Mouse (Mus musculus) frontal cortex, postnatal 36 days (tissue): ENCODE results near the gene Ppil2.

Experiments used
- DNase-seq, 2 experiments: peaks; one replicate each; pipeline ENCODE4 v3.0.0; 2022; ENCODE audit warnings: low spot score in 2 of 2

Ppil2 gene

DNA sequence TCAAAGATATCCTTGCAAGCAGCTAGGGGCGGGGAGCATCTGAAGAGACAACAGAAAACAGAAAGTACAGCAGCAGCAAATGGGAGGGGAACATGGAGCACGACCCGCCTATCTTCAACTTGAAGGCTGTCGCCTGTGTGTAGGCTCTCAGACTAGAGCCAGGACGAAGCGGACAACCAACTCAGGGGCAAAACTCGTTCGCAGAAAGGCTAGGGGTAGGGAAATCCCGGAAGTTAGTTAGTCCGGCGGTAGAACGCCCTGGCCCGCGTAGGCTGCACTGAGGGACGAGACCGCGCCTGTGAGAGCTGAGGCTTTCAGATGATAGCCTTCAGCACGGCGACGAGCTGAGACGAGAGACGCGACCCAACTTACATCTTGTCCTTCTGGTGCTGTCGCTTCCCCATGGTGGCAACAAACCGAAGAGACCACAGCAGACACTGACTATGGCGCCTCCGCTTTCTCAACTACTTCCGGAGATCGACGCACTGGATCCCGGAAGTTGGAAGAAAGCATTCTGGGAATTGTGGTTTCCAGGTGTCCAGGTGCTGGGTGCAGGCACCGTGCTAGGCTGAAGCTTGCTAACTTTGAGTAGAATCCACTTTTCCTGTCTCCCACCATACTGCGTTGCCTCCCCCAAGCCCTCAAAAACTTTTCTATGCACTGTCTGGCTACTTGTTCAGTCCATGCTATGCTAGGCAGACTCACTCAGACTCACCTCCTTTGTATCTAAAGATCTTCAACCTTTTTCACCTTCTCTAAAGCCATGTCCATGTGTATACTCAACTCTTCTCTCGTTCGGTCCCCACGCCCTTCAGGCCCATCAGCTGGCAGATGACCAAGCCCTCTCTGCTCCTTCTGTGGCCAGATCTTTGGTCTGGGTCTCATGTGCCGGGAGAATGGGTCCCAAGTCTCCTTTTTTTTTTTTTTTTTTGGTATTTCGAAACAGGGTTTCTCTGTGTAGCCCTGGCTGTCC lies at the start of gene Ppil2:
Ppil2 (minus strand) TSS at position 487 of the 973 bp plus-strand sequence.
- DNase-seq = peak; percentile 70 to 78

DNA sequence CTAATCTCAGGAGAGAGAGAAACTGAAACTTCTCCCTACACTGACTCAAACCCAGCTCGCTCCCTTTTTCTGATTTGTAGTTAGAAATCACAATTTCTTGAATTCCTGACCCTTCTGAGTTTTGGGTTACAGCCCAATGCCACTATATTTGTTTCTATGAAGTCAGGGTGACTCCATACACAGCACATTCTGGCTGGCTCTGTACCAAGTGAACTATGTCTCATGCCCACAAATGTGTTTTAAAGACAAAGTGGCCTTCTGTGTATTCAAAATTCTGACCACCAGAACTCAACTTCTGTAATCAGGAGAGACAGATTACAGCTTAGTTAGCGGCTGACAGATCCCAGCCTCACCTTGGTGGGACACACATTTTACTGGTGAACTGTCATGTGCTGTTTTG lies 43.3 kb upstream of the Ppil2 start:
- no peak for DNase-seq

DNA sequence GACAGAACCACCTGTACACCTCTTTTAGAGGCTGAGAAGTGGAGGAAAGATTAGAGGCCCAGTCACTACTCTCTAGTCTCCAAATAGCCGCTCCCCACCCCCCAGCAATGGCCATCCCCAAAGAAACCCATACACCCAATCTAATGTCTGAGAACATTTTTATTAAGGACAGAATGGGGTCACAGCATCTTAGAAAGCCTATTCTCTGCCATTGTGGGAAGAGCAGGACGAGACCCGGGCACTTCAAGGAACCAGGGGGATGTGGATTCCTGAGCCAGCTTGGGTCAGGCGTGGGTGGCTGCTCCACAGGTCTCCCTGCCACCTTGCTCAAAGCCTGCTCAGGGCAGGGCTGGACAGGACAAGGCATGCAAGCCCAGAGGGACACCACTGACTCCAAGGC lies 40.8 kb upstream of the Ppil2 start:
- DNase-seq = no peak

DNA sequence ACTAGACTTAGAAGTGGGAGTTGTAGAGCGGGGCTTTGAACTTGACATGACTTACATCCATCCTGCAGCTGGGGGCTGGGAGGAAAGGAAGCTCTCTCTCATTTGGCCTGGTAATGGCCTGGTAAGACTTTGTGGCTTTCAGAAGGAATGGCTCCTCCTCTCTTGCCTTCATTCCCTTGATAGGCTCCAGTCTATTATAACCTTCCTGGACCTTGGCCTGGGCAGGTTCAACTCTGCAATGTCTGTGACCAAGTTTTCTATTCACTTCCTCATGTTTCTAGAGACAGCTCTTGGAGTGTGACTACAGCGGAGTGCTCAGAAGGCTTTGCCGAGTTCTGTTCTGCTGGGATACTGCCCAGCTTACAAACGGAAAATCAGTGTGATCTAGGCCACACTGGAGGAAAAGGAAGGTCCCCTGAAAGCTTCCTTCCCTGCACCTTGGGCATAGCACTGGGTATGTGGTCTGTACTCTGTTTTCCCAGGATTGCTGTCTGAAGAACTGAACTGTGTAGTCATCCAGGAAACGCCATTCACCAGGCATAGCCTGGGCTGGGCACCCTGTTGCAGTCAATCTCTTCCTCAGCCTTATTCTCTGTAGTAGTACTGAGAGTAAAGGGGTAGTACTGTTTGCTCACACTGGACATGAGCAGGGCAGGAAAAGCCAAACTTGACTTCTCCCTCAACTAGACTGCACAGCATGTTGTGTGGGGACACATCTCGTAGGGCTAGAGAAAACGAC lies 39.6 kb upstream of the Ppil2 start:
- no peak for DNase-seq

DNA sequence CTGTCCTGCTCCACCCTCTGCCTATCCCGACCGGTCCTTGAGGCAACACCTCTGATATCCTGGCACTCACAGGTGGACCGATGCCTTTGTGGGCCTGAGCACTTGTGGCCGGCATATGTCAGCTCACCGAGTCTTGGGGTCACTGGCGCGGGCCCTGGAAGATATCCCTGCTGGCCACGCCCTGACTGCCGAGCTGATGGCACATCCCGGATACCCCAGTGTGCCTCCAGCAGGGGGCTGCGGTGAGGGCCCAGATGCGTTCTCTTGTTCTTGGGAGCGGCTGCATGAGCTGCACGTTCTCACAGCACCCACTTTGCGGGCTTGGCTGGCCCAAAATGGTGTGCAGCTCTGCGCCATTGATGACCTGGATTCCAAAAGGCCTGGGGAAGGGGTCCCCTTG lies 37.0 kb upstream of the Ppil2 start:
- no peak for DNase-seq

DNA sequence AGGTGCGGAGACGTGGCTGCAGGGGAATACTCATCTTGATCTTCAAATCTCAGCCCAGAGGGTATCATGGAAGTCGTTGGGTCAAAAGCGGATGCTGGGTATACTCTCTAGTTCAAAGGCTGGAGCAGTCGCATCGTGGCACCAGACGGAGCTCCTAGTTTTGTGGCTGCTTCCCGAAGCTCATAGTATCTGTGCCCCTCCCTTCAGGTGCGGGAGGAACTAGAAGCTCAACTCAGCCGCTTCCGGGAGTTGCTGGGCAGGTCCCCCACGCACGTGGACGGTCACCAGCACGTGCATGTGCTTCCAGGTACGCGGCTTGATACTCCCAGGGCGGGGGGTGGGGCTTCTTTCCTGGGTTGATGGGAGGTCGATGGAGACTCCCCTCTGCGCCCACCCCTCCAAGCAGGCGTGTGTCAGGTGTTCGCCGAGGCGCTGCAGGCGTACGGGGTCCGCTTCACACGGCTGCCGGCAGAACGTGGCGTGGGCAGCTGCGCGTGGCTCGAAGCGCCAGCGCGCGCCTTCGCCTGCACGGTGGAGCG lies 36.4 kb upstream of the Ppil2 start:
- DNase-seq = peak; percentile 24 to 36

DNA sequence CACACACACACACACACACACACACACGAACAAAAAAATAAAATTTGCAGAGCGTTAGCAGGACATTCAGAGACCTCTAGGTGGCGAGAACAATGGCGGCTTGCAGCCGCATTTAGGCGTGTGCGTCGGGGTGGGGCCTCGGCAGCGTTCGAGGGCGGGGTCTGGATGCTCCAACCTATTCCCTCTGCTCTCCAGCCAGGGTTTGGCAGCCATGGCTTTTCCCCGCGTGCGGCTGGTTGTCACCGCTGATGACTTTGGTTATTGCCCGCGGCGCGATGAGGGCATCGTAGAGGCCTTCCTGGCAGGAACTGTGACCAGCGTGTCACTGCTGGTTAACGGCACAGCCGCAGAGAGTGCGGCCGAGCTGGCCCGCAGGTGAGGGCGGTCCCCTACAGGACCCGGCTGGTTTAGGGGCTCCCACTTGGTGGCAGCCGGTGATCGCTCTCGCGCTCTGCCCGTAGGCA lies 35.7 kb upstream of the Ppil2 start, which contains the start of gene Ccdc116:
Ccdc116 (minus strand) TSS at position 458 of the 464 bp plus-strand sequence.
- peak; percentile 78 to 82 for DNase-seq

DNA sequence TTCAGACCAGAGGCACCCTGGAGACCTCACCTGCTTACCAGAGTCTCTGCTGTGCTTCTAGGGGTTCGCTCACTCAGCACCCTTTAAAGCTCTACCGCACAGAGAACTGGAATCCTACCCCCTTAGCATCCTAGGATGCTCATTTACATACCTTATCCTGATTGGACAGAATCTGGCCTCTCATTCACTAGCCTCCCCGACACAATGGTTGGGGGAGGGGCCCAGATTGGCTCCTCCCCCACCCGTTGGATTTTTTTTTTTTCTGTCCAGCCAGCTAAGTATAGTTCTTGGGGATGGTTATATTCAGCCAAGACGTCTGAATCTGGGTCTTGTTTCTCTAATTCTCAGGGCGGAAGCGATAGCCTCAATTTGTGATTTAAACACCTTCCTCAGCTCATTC lies 33.3 kb upstream of the Ppil2 start, which contains the start of gene Ydjc:
Ydjc (plus strand) TSS at position 283 of the 400 bp plus-strand sequence.
- DNase-seq = no peak

DNA sequence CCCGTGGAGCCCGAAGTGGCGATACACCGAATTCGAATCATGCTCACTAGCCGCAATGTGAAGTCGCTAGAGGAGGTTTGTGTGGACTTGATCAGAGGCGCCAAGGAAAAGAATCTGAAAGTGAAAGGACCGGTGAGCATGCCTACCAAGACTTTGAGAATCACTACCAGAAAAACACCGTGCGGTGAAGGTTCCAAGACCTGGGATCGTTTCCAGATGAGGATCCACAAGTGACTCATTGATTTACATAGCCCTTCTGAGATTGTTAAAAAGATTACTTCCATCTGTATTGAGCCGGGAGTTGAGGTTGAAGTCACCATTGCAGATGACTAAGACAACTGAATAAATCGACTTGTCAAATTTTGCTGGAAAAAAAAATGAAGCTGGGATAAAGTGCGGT lies 26.3 kb upstream of the Ppil2 start:
- no peak for DNase-seq

DNA sequence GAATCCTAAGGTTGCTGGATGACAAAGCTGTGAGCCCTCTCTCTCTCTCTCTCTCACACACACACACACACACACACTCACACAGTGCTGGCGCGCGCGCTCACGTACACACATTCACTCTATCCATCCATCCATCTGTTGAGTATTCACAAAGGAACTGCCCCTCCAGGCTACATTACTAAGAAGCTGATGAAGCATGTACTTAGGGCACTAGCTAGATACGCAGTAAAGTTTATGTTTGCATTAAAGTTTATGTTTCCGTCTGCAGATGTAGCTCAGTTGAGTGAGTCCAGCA lies 21.8 kb upstream of the Ppil2 start:
- DNase-seq = no peak

DNA sequence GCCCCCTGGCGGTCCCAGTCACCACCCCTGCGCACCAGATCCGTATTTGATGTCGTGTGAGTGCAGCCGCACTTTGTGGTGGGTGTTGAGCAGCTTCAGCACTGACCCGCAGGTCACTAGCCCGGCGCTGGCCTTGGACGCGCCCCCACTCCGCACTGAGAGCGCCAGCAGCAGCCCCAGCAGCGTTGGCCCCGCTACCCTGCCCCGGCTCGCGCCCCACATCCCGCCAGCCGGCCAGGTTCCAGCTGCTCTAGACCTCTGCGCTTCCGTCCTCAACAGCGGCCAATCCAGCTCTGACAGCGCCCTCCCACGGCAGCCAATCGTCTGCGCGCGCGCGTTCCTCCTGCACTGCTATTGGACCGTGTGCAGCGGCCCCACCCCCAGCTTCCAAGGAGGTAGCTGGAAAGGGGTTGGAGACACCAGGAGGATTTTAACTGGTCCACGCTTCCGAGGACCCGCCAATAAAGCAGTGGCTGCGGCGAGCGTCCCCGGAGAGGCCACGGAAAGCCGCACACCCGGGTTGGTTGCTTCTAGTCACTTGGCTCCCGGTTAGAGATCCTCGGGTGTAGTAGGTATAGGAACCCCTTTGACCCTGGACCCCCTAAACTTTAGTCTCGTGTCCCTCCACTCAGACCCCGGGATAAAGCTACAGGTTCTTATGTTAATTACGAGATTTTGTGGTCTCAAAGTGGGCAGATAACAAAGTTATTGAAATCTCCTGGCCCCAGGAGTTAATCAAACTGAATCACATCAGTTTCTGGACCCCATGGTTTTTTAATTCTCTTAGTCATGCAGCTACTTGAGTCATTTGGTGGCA lies 21.2 kb upstream of the Ppil2 start, which contains the start of gene Sdf2l1:
Sdf2l1 (minus strand) TSS at position 295 of the 817 bp plus-strand sequence.
- peak; percentile 98 for DNase-seq

DNA sequence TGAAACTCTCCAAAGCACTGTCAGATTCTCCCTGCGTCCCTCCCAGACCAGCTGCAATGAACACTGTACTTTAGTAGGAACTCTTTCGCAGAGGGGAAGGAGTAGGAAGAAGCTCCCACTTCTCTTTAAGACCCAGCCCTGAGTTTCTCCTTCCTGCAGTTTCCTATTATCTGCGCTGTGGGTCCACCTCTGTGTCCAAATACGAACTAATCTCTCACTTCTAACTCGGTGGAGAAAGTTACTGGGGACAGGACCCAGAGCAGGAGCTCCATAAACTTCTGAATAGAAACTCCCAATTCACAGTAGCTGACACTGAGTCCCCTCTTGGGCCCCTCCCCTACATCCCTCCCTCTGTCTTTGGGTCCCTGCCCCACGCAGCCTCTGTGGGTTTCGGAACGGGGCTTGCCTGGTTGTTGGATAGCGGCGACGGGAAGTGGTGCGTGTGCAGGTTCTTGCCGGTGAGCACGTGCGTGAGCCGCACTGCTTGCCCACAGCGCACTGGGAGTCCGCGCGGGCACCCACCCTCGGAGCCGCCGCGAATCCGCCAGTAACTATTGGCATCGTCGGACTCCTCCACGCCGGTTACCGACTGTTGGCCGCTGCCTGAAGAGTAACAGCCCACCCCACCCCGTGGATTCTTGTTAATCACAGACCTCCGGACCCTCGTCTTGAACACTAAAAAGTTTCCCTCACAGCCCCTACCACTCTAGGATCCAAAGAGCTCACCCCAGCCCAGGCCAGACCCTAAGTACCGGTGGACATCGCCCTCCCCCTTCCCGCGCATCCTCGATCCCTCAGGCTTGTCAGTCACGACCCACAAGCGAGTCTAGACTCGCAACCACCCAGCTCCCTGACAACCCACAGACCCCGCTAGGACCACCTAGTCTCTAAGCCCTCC lies 20.4 kb upstream of the Ppil2 start:
- no peak for DNase-seq

DNA sequence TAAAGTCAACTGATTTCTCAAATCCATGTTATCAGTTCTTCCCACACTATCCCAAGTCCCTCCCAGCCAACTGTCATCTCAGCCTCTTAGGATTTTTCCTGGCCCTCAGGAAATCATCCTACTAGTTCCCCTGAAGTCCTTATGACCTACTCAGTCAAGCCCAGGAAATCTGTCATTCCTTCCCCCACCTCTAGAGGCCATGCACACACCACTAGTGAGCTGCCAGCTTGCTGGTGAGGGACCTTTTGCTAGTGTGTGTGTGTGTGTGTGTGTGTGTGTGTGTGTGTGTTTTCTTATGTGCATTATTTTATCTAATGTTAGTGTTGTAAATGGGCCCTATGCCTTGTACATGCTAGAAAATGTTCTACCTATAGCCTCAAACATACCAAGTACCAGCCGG lies 16.2 kb upstream of the Ppil2 start:
- DNase-seq = peak; percentile 19 to 54

DNA sequence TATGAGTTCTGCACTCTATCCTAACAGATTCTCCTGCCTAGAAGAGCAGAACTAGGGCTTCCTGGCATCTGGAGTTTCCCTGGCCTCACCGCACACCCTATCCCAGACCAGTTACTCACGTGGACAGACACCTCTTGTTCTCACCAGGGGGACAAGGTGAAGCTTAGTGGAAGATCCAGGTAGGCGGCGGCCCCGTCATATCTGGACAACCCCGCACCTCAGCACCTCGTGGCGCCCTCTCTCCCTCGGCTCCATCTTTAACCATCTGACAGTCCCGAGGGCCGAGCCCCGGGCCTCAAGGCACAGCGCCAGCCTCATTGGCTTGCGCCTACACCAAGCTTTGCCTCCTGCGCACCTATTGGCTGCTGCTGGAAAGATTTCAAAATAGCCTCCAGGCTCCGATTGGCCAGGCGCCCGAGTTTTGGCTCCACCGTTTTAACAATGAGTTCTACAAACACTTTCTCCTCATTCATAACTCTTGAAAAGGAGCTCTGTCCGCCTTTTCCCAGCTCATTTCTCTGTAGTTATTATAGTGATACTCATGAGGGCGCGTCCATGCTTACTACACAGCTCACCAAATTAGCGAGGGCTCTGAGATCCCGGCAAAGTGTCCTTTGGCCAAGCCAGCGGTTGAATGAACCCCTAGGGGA lies 13.9 kb upstream of the Ppil2 start, which contains the start of gene 2610318N02Rik:
2610318N02Rik (minus strand) TSS at position 297 of the 650 bp plus-strand sequence.
- DNase-seq = peak; percentile 51 to 71

DNA sequence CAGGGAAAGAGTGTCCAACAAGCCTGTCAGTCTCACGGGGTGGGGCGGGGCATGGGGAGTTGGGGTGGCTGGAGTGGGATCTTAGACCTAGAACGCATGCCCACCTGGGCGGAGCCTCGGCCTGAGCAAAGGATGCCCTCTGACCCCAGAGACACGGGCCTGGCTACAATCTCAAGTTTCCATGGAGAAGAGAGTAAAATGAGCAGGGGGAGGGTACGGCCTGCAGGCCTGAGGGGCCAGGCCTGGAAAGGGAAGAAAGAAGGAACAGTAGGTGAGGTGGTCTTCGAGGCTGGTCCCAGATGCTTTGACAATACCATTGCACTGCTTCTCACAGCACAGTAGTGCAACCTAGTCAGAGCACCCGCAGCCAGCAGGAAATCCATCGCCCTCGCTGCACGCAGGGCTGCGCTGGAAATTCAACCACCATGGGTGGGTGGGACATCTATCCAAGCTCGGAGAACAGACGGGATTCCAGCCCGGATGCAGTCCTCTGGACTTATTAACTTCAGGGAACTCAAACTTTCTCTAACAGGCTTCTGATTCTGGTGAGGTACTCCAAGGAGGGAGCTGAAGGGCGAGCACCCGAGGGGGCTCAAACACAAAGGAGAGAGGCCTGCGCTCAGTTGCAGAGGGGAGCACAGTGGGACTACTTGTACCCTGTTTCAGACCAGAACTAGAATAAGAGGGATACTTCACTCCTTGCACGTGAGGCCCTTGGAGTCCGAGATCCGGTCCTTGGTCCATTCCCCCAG lies 13.2 kb upstream of the Ppil2 start:
- DNase-seq = no peak

DNA sequence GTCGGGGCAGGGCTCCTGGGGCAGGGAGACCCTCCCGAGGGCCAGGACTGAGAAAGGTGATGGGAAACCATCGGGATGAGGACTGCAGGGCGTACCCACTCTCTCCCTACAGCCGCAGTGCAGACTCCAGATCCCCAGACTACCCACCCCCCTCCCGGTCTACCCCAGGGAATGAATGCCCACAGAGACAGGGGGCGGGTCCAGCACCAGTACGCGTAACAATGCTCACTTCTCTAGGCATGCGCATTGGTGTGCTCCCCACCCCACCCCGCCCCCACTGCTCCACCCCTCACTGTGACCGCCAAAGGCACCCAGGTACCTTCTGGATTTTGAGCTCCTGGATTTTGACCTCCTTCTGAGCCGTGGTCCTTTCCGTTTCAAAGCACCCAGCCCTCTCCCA lies 10.5 kb upstream of the Ppil2 start:
- DNase-seq = no peak

DNA sequence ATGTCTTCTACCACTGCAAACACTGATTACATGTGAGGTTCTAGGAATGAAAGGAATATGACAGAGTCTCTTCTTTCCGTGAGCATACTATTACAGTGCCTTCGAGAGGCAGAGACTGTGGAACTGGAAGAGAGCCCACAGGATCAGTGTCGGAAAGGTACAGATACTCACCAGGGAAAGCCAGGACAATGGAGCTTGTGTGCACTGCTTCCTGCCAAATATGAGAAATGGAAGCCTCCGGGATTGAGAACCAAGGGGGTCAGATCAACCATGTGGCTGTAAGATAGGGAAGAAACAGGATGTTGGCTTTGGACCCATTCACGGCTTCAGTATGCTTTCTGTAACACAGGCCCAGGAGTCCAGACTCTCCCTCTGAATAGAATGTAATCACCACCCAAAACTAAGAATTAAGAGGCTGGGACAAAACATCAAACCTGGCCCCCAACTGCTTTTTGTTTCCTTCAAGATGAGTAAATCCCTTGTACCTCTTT lies 6.3 kb upstream of the Ppil2 start:
- DNase-seq = no peak

DNA sequence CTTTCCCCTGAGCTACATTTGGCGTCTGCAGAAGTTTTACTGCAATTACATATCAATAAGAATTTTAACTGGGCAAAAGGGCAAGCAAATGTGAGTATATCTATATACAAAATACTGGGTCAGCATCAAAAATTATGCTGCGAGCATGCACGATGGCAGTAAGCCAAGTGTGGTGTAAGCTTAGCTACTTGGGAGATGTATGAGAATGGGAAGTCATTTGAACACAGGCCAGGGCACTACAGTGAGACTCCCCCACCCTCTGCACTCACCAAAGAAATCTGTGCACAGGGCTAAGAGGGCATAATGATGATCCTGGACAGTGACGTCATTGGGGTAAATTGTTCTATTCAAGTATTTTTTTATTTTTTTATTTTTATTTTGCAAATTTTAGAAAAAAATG lies 6.5 kb downstream of the Ppil2 start:
- no peak for DNase-seq
